Mouse (Mus musculus) gastrocnemius, postnatal 25 days (tissue): Measurements from ENCODE around the gene Snd1. TPM values are rescaled to one million over a fixed set of nuclear protein-coding genes. Genes with fewer than 3 reads are reported as not detected.

ENCODE experiments used
- DNase-seq: peaks from one replicate; pipeline ENCODE4 v3.0.0; 2022
- total RNA-seq, 2 experiments: library from RNA; stranded (reverse); gene quantifications; 1 replicate in 1 of 2; 2 replicates in 1 of 2; pipeline ENCODE4 v1.2.3; 2021

Gene Snd1
- total RNA-seq, 2 experiments from 2014 or later: 35.4 to 40.7 TPM

DNA sequence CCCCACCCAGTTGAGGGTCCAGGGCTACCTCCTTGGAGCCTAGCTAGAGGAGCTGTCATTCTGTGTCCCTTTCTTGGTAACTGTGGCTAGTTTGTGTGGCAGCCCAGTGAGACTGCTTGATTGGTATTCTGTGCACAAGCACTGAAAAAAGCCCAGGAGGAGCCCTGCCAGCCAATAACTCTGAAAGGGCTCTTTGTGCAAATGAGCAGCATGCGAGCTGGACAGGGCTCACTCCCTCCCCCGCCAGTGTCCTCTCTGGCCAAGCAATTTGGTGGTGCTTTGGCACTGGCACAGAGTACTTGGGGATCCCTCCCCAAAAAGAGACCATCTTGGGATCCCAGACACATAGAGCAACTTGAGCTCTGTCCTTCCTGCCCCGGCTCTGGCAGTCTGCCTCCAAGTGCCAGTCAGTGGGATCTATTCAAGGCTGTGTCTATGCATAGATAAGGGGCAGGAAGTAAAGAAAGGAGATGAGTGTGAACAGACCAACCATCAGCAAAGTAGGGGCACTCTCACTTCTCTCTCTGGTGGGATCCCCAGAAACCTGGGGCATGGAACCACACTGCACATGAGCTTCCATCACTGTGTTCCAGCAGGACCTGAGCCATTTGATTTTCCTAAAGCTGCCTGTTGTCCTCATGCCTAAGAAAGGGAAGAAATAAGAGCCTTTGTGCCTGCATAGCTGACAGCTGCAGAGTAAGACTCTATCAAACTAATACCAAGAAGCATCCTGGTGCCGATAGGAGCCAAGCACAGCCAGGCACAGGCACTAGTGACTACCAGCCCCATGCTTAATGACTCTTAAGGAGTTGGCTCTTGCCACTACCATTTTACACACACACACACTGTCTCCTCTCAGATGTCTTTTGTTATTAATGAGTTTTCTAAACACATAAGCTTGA, 367.7 kb downstream of the Snd1 start:
- DNase-seq: no peak

DNA sequence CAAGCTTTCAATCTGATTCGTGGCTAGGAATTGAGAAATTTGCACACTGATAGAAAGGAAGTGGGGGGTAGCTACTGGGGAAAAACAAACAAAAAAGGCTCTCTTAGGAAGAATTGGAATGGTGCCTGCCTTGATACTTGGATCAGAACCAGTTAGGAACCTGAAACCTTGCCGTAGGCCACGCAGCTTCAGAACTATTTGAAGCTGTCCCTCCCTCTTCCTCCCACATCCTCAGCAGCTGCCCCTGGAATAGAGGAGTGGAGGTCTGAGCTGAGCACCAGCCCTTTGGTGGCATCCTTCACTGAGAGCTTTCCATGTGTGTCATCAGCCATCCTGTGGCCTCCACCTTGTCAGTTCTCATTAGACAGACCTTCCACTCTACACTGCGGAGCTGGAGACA, 370.7 kb downstream of the Snd1 start:
- DNase-seq: no peak

DNA sequence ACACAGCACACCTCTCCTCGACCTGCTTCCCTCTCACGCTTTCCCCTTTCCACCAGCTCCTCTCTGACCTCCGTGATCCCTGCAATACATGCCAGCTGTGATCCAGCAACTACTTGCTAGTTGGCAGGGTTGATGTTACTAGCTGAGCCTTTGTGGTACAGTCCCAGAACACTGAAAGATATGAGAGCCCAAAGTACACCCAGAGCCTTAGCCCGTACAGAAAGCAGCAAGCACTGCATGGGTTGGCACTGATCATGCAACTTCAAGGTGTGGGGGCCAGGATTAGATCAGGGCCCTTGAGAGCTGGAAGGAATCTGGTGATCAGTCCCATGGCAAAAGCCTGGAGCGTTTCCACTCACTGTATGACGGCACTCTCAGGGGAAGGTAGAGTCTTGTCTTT, 372.7 kb downstream of the Snd1 start:
- no peak for DNase-seq

DNA sequence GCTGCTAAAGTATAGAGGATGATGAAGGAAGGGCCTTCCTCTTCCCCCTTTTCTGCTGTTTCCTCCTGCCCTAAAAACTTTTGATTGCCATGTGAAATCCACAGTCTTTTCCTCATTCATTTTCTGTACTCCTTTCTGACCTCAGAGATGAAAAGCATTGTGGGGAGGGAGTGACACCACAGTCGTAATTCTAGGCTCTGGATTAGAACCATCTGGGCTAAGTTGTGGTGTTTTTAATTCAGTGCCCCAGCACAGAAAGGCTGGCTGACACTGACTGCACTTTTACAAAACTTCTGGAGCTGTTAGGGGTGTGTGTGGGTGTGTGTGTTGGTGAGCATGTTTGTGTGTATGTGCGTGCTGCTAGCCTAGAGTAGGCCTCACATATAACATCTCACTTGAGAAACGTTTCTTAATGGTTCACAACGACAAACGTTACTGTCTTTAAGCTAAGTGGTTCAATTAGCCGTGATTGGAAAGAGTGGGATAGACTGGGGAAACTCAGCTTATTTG, 373.4 kb downstream of the Snd1 start:
- no peak for DNase-seq

DNA sequence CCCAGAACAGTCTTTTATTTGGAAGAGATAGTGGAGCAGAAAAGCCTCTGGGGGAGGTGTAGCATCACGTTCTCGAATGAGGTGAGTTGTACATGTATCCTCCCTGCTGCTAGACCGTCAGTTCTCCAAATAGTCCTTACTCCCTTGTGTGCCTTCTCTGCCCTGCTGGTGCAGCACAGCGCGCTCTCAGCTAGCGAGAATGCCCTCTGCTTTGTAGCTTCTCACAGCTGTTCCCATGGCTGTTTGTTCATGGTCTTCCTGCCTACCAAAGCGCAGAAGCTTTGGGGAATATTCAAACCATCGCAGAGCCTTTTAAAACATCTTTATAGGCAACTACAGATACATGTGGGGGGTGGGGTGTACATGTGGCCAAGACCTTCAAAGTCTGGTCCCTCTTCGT, 374.0 kb downstream of the Snd1 start:
- no peak for DNase-seq

DNA sequence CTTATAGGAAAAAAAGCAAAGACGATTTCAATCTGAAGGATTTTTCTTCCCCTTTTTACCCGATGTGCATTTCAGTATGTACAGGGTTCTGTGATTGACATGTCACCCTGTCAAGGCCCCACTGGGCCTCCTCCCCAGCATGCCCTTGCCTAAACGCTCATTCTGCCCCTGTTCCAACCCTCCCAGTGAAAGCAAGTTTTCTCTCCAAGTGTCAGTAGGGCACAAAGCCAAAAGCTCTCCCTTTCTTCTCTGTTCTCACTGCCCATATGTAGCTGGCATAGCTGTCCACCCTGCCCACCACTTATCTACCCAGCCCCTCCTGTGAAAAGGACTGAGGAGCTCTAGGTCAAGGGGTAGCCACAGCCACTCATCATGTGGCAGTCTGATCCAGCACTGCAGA, 374.4 kb downstream of the Snd1 start:
- no peak for DNase-seq

DNA sequence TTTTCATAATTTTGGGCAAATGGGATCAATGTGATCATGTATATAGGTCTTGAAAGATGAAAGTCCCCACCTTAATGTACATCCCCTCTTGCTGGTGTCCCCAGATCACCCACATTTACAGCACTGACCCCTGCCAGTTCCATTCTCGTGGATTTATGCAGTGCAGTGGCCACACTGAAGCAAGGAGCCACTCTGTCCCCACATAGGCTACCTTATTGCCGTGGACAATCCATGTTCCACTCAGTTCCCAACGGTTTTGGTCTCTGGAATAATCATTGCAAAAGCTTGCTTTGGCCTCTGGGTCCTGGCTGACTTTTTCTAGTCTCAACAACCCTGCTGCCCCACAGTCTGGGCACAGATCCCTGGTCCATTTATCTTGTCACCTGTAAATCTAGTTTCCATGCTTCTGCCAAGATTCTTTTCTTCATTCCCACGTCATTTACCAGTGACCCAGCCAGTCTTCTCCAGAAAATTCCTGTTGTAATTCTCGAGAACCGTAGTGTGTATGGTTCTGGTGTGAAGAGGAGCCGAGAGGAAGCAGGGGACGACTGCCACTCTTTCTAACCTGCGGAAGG, 375.5 kb downstream of the Snd1 start:
- no peak for DNase-seq

DNA sequence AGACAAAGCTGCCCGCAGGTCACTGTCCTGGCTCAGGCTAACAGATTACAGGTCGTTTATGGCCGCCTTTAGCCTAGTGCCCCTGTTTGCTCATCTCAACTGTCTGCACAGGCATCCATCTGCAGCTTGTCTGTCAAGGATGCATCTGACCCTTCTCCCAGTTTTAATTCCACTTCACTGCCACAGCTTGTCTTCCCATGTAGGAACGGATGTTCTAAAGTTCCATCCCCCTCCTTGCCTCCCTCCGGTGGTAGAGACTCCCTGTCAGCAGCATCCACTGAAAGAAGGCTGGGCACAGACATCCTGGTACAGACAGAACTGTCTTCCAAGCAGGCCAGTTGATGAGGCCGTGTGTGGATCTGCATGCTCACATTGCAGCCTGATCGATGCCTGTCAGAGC, 377.4 kb downstream of the Snd1 start:
- DNase-seq: no peak

DNA sequence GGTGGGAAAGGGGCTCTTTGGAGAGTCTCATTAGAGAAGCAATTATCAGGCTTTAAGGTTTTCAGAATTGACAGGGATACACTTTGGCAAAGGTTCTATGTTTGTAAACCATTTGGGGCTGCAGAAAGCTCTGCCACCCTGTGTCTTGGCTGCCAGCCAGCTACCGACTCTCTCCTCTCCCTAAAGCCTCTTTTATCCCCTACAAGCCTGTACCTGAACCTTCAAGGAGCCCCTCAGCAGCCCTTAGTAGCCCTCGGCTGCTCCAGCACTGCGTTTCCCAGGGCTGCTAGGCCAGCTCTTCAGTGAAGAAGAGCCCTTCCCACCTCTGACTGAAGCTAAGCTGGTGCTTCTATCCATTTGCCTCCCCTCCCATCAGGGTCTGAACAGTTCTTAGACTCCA, 378.2 kb downstream of the Snd1 start:
- DNase-seq: no peak

DNA sequence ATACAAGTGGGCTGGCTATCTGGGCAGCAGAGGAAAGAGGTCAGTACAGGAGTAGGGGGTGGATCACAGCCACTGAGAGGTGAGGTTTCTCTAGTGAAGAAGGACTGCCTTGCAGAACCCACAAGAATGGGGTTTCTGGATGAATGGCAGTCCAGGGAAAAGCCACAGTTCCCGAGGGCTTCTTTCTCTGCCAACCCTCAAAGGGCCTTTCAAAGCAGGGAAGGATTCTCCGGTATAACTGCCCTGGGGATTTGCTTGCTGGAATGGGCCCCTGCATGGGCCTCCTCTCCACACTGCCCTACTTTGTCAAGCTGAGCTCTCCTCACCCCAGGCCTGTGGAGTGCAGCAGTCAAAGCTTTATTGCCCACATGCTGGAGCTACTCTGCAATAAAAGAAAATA, 378.7 kb downstream of the Snd1 start:
- no peak for DNase-seq

DNA sequence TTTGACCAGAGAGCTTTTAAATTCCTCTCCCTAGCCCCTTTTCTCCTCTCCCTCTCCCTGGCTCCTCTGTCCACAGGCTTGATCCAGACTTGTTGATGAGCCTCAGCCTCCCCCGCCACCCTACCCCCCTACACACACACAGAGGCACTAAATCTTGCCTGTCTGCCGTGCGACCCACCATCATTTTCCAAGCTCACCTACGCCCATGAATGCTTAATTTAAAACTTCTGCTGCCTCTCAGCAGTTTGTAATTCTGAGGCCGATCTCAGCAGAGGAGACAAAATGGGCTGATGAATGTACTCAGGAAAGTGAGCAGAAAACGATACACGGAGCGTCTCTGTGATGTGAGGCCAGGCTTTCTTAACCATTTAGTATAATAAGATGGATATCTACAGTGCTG, 379.7 kb downstream of the Snd1 start:
- no peak for DNase-seq

DNA sequence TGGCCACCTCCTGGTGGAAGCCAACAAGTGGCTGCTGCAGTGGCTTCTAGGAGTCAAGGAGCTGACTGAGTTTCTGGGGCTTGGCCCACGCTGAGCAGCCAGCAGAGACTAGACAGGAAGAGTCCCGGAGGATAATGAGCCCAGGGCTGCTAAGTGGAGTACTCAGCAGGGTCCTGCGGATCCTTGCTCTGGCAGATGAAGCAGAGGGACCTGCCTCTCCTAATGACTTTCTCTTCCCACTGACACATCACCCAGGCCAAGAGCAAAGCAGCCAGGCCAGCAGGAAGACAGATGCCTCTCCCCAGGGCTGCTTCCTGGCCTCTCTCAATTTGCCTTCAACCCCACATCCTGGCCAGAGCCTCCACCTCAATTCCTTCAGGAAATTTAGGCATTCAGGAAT, 380.5 kb downstream of the Snd1 start:
- peak; percentile 52 for DNase-seq

DNA sequence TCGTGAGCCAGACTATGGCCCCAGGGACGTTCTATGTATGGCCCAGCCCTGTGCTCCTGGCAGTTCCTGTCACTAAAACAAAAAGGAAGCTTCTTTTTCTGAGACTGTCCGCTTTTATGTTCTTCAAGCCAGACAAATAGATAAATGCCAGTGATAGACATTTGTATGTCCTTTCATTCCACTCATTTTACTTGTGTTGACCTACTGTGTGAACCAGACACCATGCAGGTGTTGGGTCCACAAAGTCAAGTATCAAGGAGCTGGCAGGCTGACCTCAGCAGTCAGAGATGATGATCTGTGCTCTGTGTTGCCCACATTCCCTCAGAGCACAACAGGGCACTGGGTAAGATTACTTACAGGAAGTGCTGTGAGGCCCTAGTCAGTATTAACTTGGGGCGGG, 381.9 kb downstream of the Snd1 start:
- no peak for DNase-seq

DNA sequence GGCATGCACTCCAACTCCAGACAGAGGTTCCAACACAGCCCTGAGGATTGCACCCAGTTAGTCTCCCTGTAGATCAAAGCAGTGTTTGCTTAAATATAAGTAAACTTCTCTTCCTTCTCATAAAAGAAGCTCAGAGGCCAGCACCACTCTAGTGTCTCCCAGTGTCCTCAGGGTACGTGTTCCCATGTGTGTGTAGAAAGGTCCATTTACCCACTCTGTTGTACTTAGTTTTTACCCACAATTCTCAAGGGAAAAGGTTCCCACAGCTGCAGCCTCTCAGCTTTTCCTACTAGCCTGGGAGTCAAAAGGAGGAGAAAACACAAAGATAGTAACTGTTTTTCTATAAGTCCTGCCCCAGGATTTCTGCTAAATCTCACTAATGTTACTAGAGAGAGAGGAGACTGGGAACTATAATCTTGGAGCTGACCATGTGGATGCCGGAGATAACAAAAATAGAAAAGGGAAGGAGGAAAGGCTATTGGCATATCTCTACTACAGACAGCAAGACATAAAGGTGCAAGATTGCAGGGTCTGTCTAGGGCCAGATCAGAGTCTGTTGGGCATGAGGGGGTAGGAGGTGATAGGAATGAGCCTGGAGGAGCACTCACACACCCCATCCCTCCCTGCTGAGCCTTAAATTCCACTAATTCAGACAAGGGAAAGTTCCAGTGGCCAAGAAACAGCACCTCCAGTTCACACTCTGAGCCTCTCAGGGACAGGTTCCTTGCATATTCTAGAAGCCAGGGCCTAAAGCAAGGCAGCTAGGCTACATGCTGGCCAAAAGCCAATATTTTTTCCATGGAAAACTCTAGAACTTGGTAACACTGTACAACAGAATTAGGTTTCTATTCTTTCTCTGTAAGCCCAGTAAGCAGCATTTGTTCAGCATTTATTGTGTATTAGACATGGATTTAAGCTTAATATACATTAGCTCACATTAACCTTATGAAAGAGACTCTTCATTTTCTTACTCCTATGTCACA, 382.6 kb downstream of the Snd1 start:
- no peak for DNase-seq

DNA sequence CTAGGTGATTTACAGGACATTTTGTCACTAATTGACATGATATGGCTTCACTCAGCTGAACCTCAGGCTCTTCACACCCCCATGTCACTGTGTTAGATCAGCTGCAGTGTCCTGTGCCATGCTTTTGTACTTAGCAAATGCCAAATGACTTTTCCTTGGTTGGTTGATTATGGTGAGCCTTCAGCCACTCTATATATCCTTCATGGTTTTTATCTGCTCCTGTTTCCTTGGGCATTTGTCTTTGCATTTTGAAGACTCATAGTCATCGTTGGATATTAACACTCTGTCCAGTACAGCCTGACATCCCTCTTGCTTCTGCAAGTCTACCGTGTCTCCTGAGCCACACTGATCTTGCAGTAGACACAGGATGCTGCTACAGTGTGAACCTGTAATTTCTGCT, 384.2 kb downstream of the Snd1 start:
- no peak for DNase-seq

DNA sequence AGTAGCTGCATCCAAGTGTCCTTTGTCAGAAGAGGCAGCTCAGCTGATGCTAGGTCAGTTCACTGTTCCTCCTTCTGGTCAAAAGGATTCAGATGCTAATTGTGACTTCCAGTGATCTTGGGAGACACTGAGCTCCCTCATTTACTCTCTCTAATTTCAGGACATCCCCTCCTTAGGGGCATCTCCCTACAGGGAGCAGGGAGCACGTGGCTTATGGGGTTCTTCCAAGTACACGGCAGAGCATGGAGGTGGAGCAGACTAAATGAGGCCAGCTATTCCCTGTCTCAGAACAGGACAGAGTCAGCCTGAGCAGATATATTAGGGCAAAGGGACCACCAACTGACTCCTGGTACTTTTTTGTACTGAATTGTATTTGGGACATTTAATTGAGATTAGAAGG, 385.5 kb downstream of the Snd1 start:
- no peak for DNase-seq

DNA sequence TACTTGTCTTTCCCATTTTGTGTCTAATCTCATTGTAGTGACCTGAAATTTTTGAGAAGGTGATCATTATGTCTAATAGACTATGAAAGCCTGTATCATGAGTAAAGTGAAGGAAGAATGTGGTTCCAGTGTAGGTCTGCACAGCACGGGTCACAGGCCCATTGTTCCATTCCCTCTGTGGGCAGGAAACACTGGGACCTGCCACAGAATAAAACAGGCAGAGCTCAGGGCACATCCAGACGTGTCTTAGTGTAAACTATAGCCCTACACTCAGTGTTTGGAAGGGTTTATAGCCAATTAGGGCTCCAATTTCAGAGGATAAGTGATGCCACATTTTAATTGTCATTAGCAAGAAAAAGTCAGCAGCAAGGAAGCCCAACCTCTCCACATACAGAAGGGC, 386.0 kb downstream of the Snd1 start:
- DNase-seq: no peak

DNA sequence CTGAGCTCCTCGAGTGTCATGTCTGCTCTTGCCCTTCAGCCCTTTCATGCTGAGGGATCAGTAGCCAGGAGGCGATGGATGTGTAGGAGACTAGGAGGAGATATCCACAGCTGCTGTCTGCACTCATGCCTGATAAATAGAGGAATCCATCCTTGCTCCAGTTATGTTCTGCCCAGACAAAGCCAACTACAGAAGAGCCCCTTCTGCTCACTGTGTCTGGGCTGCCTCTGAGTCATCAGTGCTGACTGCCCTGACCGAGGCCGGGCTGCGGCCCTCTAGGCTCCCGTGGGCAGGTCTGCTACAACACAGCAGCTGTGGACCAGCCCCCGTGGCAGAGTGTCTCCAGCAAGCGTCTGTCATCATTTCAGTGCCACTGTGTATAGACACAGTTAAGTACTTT, 387.4 kb downstream of the Snd1 start:
- no peak for DNase-seq

DNA sequence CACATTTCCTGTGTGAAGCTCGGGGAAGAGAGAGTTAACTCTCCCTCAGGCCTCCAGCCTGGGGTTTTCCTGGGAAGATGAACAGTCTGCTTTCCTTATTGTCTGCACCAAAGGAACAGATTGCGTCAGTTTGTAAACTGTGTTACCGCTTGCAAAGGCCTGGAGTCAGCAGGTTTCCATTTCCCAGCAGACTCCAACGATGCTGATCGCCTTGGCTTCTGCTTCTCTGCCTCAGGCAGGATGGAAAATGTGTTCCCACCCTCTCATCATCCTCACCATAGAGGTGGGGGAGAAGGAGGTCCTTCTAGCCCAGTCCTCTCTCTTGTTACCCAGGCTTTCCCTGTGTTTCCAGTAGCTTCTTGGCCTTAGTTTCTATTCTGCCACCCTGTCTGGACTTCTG, 389.7 kb downstream of the Snd1 start:
- DNase-seq: peak; percentile 36

DNA sequence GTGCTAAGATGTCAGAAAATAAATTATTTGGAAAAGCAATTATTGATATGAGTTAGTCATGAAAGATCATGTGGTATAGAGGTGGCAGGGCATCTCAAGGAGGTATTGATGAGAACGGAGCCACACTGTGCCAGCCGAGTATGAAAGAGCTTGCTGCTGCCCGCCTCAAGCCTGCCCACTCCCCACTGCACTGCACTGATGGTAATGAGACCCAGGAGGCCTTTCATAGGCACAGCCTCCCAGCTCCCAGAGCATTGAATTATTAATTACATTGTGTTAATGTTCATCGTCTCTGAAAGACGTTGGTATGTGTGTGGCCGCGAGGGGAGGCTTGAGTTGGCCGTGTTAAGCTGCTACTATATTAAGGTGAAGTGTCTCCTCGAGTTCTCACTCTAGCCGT, 390.2 kb downstream of the Snd1 start:
- DNase-seq: no peak

DNA sequence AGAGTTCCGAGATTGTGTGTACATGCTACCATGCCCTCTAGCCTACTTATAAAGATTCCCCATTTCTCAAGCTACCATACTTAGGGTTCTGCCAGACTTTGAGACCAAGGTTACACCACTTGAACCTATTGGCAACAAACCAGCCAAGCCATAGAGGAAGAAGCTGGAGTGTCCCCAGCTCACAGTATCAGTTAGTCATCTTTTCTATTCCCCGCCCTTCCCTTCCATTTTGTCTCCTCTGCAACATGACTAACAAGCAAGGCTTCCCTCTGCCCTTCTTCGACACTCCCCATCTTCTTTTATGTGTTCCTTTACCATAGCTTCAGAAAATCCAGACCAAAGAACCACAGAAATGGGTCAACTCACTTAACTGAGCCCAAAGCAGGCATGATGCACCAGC, 391.3 kb downstream of the Snd1 start:
- no peak for DNase-seq

DNA sequence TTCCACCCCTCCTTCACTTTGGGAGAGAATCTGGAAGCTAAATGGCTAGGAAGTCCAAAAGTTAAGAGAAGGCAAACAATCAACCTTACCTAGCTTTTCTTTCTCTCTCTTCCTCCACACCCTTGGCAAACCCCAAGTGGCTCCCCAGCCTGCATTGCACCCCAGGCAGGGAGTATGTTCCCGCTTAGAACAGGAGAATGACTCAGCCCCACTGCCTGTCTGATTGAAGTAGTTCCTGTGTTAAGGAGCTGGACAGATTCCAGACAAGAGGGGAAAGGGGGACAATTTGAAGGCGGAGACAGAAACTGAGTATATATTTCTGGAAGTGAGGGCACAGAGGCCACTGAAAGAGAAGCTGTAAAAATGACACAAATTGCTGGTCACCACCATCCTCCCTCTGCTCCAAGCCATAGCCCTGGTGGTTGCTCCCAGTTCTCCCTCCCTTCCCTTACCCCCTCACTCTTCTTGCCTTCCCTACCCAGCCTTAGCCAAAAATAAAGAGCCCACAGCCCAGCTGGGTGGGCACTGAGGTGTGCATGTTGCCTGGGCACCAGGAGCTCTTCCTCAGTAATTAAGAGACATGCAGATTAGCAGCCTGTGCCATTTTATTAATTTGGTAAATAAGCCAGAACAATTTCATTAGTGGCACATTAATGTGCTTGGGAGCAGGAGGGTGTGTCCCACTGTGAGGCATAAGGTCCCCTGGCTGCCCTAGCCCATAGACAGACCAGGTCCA, 392.7 kb downstream of the Snd1 start:
- no peak for DNase-seq
